Mouse (Mus musculus) embryonic fibroblast, embryonic 13.5 days (primary cell): ENCODE data around the gene Map3k14. TPM values are rescaled to one million over a fixed set of nuclear protein-coding genes. Genes with fewer than 3 reads are reported as not detected.

Experiments
- H3K27ac ChIP-seq: 2 replicates; pipeline ENCODE4 v1.5.1; 2012; ENCODE audit warnings: low read length, control low read depth, inconsistent platforms; ENCODE audit not compliant: insufficient read depth
- H3K4me1 ChIP-seq: 2 replicates; pipeline ENCODE4 v1.6.1; 2011; ENCODE audit warnings: low read length; ENCODE audit not compliant: control insufficient read depth, insufficient read depth
- H3K4me3 ChIP-seq: 2 replicates; pipeline ENCODE4 v1.5.1; 2011; ENCODE audit warnings: mild to moderate bottlenecking, control low read depth, low read length; ENCODE audit not compliant: insufficient read depth
- CTCF ChIP-seq: IDR thresholded peaks from 2 replicates; pipeline ENCODE4 v1.5.1; 2011; ENCODE audit warnings: mild to moderate bottlenecking, control low read depth, low read length, moderate library complexity, borderline replicate concordance; ENCODE audit not compliant: insufficient read depth
- POLR2A ChIP-seq: IDR thresholded peaks from 2 replicates; pipeline ENCODE4 v1.6.1; 2011; ENCODE audit warnings: low read depth, mild to moderate bottlenecking, control low read depth, low read length, moderate library complexity
- polyA plus RNA-seq: library from polyadenylated mRNA; stranded (reverse); fragments of >200 nt; gene quantifications from 2 replicates; pipeline ENCODE4 v1.2.4, GENCODE M21; 2011; ENCODE audit warnings: low read depth; ENCODE audit not compliant: missing spikeins, insufficient read length

Gene Map3k14
- polyA plus RNA-seq, 1 experiment = 8.5 TPM

DNA sequence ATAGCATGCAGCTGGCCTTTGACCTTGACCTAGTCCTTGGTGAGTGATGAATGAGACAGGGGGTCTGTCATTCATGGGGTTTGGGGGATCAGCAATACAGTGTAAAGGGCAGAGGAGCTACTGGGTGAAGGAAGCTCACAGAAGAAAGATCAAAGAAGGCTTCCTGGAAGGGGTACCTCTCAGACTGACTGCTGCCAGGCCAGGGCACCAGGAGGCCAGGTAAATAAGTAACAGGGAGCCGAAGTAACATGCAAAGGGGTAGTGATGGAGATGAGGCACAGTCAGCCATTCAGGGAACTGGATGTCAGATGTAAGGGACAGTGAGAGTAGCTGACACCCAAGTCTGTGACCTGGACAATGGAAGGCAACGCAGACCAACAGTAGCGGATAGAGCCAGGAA lies 5.6 kb upstream of the Map3k14 start:
- no peak for TF ChIP-seq CTCF
- no peak for TF ChIP-seq POLR2A
- H3K27ac ChIP-seq = no peak overlapping the region
- no peak overlapping the region for H3K4me3 ChIP-seq
- H3K4me1 ChIP-seq = no peaks in the 10 kb centered on the region; the same call in 1 of the 2 replicates

DNA sequence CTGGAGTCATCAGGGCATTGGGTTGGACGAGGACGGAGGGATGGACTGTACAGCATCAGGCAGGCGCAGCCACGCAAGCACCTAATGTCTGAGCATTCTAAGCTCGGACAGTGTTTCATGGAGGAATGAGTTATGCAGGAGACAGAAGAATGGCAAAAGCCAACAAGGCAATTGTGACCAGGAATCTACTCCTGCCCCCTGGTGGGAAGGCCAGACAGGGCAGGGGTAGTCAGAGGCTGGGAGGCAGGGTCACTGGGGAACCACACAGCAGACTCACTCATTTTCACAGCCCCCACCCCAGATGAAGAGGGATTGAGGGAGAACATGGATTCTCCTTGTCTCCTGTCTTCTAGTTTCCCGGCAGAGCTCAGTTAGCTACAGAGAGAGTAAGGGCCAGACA lies 4.7 kb upstream of the Map3k14 start:
- H3K4me3 ChIP-seq = no peak overlapping the region
- H3K27ac ChIP-seq = no peak overlapping the region
- TF ChIP-seq CTCF (peak; percentile 35; the same call in 1 of the 2 replicates), POLR2A (no peak)
- no peaks in the 10 kb centered on the region; the same call in 1 of the 2 replicates for H3K4me1 ChIP-seq

DNA sequence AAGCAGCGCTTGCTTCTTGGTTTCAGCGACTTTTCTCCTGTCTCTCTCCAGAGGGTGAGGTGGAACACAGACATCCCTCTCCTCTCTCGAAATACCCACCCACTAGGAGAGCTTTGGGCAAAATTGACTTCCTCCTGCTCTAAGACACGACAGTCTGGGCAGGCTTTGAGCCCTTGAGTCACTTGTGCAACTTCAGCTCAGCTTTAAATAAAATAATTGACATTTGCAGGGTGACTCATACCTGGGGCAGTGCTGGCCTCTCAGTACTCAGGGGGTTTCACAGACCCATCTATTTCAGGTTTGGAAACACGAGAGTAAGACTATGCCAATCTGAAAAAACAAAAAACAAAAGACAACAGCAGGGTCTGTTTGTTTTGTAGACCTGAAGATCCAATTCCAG lies 2.2 kb upstream of the Map3k14 start:
- Histone ChIP-seq H3K4me3 (no peak overlapping the region), H3K4me1 (peaks cover 3% of the 10 kb centered on the region; the same call in 1 of the 2 replicates), H3K27ac (peak overlapping the region; percentile 43)
- TF ChIP-seq CTCF (no peak), POLR2A (no peak)

DNA sequence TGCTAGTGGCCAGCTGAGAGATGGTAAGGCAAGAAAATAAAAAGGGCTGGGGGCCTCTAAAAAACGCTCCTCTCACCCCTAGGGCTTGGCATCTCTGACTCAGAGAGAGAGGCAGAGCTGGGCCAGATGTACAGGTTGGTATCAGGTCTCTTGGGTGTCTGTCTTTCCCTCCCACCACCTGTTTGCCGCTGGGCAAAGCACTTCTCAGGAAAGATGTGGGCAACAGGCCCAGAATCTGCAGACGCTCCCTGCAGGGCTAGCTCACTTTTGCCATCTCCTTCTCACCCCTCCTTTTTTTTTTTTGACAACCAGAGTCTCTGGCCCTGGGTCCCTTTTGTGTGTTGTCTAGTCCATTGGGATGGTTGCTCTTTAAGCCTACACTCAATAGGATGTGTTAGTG lies 1.6 kb upstream of the Map3k14 start:
- Histone ChIP-seq H3K4me1 (peaks cover 5% of the 10 kb centered on the region; the same call in 1 of the 2 replicates), H3K27ac (peak overlapping the region; percentile 43), H3K4me3 (no peak overlapping the region)
- TF ChIP-seq CTCF (no peak), POLR2A (no peak)

DNA sequence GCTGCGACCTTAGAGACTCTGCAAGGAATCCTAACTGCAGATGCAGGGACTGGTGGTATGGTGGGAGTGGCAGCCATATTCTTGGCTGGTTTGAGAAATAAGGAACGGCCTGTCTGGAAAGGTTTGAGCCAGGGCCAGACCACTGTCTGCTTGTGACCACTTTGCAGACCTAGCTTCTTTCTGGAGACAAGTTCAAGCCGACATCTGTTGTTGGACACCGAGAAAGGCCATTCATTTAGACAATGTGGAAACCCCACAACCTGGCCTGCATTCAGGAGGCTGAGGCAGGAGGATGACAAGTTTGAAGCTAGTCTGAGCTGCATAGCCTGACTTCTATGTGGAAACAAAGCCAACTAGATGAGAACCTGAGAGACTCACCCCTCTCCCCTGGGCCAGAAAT lies 1.1 kb upstream of the Map3k14 start:
- Histone ChIP-seq H3K4me3 (no peak overlapping the region), H3K4me1 (peaks cover 10% of the 10 kb centered on the region), H3K27ac (peak overlapping the region; percentile 80)
- TF ChIP-seq CTCF = no peak

DNA sequence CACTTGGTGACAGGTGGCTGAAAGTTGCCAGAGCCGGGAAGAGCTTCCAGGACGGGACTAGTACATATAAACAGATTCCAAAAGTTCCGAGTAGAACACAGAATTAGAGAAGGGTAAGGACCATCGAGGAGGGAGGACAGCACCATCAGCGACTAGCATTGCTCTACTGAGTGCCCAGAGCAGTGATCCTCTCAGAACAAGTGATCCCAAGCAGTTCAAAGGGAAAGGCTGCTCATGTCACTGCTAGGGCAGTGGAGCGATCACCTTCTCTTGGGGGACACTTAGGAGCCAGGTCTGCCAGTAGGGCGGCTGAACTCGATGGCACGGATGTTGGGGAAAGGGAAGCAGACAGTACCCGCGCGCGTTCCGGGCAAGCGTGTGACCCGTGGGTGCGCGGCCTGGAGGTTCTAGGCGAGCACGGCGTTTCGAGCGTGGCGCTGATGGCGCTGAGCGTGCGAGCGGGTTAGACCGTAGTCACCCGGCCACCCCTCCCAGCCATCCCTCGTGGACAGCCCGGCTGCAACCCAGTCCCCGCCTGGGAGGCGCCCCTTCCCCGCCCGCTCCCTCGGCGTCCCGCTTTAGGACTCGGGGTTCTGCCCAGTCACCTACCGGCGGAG lies 435 bp downstream of the Map3k14 start:
- H3K4me3 ChIP-seq = peak overlapping the region; percentile 71
- TF ChIP-seq CTCF = no peak
- peak; percentile 97; the same call in 1 of the 2 replicates for TF ChIP-seq POLR2A
- H3K4me1 ChIP-seq = peaks cover 10% of the 10 kb centered on the region
- H3K27ac ChIP-seq = peak overlapping the region; percentile 5; the same call in 1 of the 2 replicates

DNA sequence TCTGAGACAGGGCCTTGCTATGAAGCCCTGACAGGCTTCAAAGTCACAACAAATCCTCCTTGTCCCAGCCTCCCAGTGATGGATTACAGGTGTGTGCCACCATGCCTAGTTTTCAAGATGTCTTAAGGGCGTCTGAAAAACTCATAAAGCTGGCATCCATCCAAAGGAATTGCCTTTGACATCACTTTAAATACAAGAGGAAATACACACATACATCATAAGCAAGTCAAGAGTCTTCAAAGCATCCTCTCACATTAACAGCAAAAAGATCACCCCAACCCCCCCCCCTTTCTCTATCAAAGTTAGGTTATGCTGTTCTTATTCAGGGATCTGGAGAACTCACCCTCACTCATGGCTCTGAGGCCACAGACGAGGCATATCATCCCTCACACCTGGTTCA lies 1.4 kb downstream of the Map3k14 start:
- Histone ChIP-seq H3K4me1 (peaks cover 10% of the 10 kb centered on the region), H3K27ac (no peak overlapping the region), H3K4me3 (peak overlapping the region; percentile 71)
- TF ChIP-seq POLR2A = no peak
- no peak for TF ChIP-seq CTCF

DNA sequence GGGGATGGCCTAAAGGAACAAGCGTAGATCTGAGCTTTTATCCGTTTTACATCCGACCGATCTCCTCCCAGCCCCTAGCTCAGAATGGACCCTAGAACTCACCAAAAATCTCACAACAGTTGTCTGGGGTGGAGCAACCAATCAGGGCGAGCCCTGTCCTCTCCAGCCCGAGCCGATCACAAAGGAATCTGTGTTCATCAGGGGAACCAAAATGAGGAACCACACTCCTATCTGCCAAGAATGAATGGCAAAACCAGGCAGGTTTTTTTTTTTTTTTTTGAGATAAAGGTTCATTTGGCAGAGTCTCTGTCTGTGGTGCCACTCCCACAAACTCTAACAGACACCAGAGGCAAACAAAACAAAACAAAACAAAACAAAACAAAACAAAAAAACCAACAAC lies 2.1 kb downstream of the Map3k14 start:
- H3K4me1 ChIP-seq = peaks cover 10% of the 10 kb centered on the region
- TF ChIP-seq CTCF = no peak
- no peak for TF ChIP-seq POLR2A

DNA sequence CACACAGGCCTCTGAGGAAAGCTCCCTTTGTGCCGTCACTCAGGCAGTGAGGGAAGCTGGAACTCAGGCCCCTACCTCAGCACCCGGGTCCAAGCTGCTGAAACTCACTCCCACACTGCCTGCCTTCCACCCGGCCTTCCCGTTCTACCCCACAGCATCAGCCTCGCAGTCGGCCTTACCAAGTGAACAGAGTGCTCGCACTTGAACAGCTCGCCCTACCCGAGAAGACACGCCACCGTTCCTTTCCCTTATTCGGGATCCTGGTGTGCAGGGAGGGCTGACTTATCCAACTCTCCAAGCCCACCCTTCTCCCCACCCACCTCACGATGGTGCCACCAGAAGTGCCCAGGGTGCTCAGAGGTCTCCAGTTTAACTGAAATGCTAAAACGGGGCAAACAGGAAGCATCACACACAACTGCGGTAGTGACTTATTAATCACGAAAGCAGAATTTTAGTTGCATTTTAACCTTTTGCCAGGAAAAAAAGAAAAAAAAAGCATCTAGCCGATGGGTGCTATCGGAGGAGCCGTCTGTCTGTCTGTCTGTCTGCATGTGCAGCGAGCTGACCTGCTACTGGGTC lies 2.8 kb downstream of the Map3k14 start:
- TF ChIP-seq POLR2A = no peak
- no peak for TF ChIP-seq CTCF
- H3K4me3 ChIP-seq = no peak overlapping the region
- peaks cover 10% of the 10 kb centered on the region for H3K4me1 ChIP-seq
- H3K27ac ChIP-seq = no peak overlapping the region

More for the DNA sequence above, 2.1 kb downstream of the Map3k14 start:
- H3K4me3 ChIP-seq = peak overlapping the region; percentile 10; the same call in 1 of the 2 replicates
- no peak overlapping the region for H3K27ac ChIP-seq

DNA sequence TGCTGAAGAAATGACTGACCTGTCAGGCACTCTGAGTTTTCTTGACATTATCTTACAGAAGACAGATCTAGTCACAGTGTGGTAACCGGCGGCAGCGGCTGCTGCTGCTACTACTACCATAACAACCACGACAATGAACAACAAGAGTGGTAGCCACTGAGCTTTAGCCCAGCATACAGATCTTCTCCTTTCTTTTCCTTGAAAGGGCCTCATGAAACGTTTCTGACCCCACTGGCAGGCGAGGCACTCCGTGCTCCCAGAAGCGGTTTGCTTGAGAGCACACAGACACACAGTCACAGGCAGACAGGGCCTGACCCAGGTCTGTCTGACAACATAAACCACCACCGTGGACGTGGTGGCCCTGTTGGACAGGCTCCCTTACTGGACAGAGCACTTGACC lies 3.7 kb downstream of the Map3k14 start:
- no peak overlapping the region for H3K4me3 ChIP-seq
- peaks cover 10% of the 10 kb centered on the region for H3K4me1 ChIP-seq
- TF ChIP-seq POLR2A (no peak), CTCF (no peak)
- H3K27ac ChIP-seq = no peak overlapping the region
